Mouse (Mus musculus): ENCODE measurements around the gene Slc3a1. TPM values are rescaled to one million over a fixed set of nuclear protein-coding genes. Genes with fewer than 3 reads are reported as not detected.

Gene Slc3a1
- polyA plus RNA-seq, 1 experiment = 0.77 TPM

GRCm38 (mm10) chr17:85086501-85086900 lies 58.3 kb downstream of the Slc3a1 start:
- Histone ChIP-seq H3K4me1 (ENCODE audit: control insufficient read depth, insufficient read depth, low read length) (peaks cover 2% of the 10 kb centered on the region; the same call in 1 of the 2 replicates), H3K4me3 (ENCODE audit: control insufficient read depth, low read depth, low read length) (no peak overlapping the region), H3K36me3 (ENCODE audit: control insufficient read depth, insufficient read depth, low read length) (no peaks in the 10 kb centered on the region), H3K27me3 (ENCODE audit: control insufficient read depth, insufficient read depth, low read length) (no peaks in the 10 kb centered on the region), H3K27ac (ENCODE audit: control insufficient read depth, insufficient read depth, low read depth, low read length) (no peak overlapping the region)
- no peak for TF ChIP-seq POLR2A (IDR thresholded peaks at IDR 0.05; ENCODE audit: control insufficient read depth, low read depth, low read length)

GRCm38 (mm10) chr17:85087591-85087990 lies 59.4 kb downstream of the Slc3a1 start:
- H3K36me3 ChIP-seq (ENCODE audit: control insufficient read depth, insufficient read depth, low read length) = no peaks in the 10 kb centered on the region
- TF ChIP-seq POLR2A (IDR thresholded peaks at IDR 0.05; ENCODE audit: control insufficient read depth, low read depth, low read length) = no peak
- no peak for TF ChIP-seq CTCF (IDR thresholded peaks at IDR 0.05; ENCODE audit: control insufficient read depth, insufficient read depth, insufficient replicate concordance, low read depth, low read length)
- no peak overlapping the region for H3K4me3 ChIP-seq (ENCODE audit: control insufficient read depth, low read depth, low read length)
- H3K4me1 ChIP-seq (ENCODE audit: control insufficient read depth, insufficient read depth, low read length) = peaks cover 2% of the 10 kb centered on the region; the same call in 1 of the 2 replicates
- no peaks in the 10 kb centered on the region for H3K27me3 ChIP-seq (ENCODE audit: control insufficient read depth, insufficient read depth, low read length)
- no peak overlapping the region for H3K27ac ChIP-seq (ENCODE audit: control insufficient read depth, insufficient read depth, low read depth, low read length)

- no peaks in the 10 kb centered on the region for H3K36me3 ChIP-seq (ENCODE audit: control insufficient read depth, insufficient read depth, low read length)
- no peak overlapping the region for H3K4me3 ChIP-seq (ENCODE audit: control insufficient read depth, low read depth, low read length)
- H3K4me1 ChIP-seq (ENCODE audit: control insufficient read depth, insufficient read depth, low read length) = peaks cover 2% of the 10 kb centered on the region; the same call in 1 of the 2 replicates
- H3K27me3 ChIP-seq (ENCODE audit: control insufficient read depth, insufficient read depth, low read length) = no peaks in the 10 kb centered on the region
- no peak overlapping the region for H3K27ac ChIP-seq (ENCODE audit: control insufficient read depth, insufficient read depth, low read depth, low read length)
- TF ChIP-seq CTCF (IDR thresholded peaks at IDR 0.05; ENCODE audit: control insufficient read depth, insufficient read depth, insufficient replicate concordance, low read depth, low read length) (no peak), POLR2A (IDR thresholded peaks at IDR 0.05; ENCODE audit: control insufficient read depth, low read depth, low read length) (no peak)
Measured at GRCm38 (mm10) chr17:85088401-85088800, 60.2 kb downstream of the Slc3a1 start.

GRCm38 (mm10) chr17:85089011-85089410 lies 60.8 kb downstream of the Slc3a1 start:
- no peaks in the 10 kb centered on the region for H3K27me3 ChIP-seq (ENCODE audit: control insufficient read depth, insufficient read depth, low read length)
- no peak for TF ChIP-seq POLR2A (IDR thresholded peaks at IDR 0.05; ENCODE audit: control insufficient read depth, low read depth, low read length)
- no peak for TF ChIP-seq CTCF (IDR thresholded peaks at IDR 0.05; ENCODE audit: control insufficient read depth, insufficient read depth, insufficient replicate concordance, low read depth, low read length)
- peak overlapping the region; percentile 39 for H3K4me3 ChIP-seq (ENCODE audit: control insufficient read depth, low read depth, low read length)
- peaks cover 2% of the 10 kb centered on the region; the same call in 1 of the 2 replicates for H3K4me1 ChIP-seq (ENCODE audit: control insufficient read depth, insufficient read depth, low read length)
- H3K27ac ChIP-seq (ENCODE audit: control insufficient read depth, insufficient read depth, low read depth, low read length) = no peak overlapping the region
- no peaks in the 10 kb centered on the region for H3K36me3 ChIP-seq (ENCODE audit: control insufficient read depth, insufficient read depth, low read length)

GRCm38 (mm10) chr17:85089621-85090020 lies 61.4 kb downstream of the Slc3a1 start:
- H3K36me3 ChIP-seq (ENCODE audit: control insufficient read depth, insufficient read depth, low read length) = no peaks in the 10 kb centered on the region
- no peaks in the 10 kb centered on the region for H3K27me3 ChIP-seq (ENCODE audit: control insufficient read depth, insufficient read depth, low read length)
- peaks cover 2% of the 10 kb centered on the region; the same call in 1 of the 2 replicates for H3K4me1 ChIP-seq (ENCODE audit: control insufficient read depth, insufficient read depth, low read length)
- peak overlapping the region; percentile 92 for H3K4me3 ChIP-seq (ENCODE audit: control insufficient read depth, low read depth, low read length)
- TF ChIP-seq POLR2A (IDR thresholded peaks at IDR 0.05; ENCODE audit: control insufficient read depth, low read depth, low read length) (no peak), CTCF (IDR thresholded peaks at IDR 0.05; ENCODE audit: control insufficient read depth, insufficient read depth, insufficient replicate concordance, low read depth, low read length) (no peak)
- peak overlapping the region; percentile 88 for H3K27ac ChIP-seq (ENCODE audit: control insufficient read depth, insufficient read depth, low read depth, low read length)

GRCm38 (mm10) chr17:85090120-85091099 lies 62.2 kb downstream of the Slc3a1 start, which contains the start of the genes Prepl and Camkmt:
Prepl (minus strand) TSS chr17:85090241.
Camkmt (plus strand) TSS chr17:85090552.
- Histone ChIP-seq H3K27ac (ENCODE audit: control insufficient read depth, insufficient read depth, low read depth, low read length) (peak within 1 kb of the TSS; percentile 88), H3K27me3 (ENCODE audit: control insufficient read depth, insufficient read depth, low read length) (no peaks in the 10 kb centered on the region), H3K4me1 (ENCODE audit: control insufficient read depth, insufficient read depth, low read length) (peaks cover 2% of the 10 kb centered on the region; the same call in 1 of the 2 replicates), H3K4me3 (ENCODE audit: control insufficient read depth, low read depth, low read length) (peak within 1 kb of the TSS; percentile 92), H3K36me3 (ENCODE audit: control insufficient read depth, insufficient read depth, low read length) (no peaks in the 10 kb centered on the region)
- TF ChIP-seq POLR2A (IDR thresholded peaks at IDR 0.05; ENCODE audit: control insufficient read depth, low read depth, low read length) (peak; percentile 84), CTCF (IDR thresholded peaks at IDR 0.05; ENCODE audit: control insufficient read depth, insufficient read depth, insufficient replicate concordance, low read depth, low read length) (no peak)

- Histone ChIP-seq H3K4me3 (ENCODE audit: control insufficient read depth, low read depth, low read length) (peak overlapping the region; percentile 25; the same call in 1 of the 2 replicates), H3K4me1 (ENCODE audit: control insufficient read depth, insufficient read depth, low read length) (peaks cover 2% of the 10 kb centered on the region; the same call in 1 of the 2 replicates)
- TF ChIP-seq CTCF (IDR thresholded peaks at IDR 0.05; ENCODE audit: control insufficient read depth, insufficient read depth, insufficient replicate concordance, low read depth, low read length) (no peak), POLR2A (IDR thresholded peaks at IDR 0.05; ENCODE audit: control insufficient read depth, low read depth, low read length) (no peak)
Measured at GRCm38 (mm10) chr17:85091762-85092161, 63.6 kb downstream of the Slc3a1 start.

More at GRCm38 (mm10) chr17:85091762-85092161, 63.6 kb downstream of the Slc3a1 start:
- Histone ChIP-seq H3K36me3 (ENCODE audit: control insufficient read depth, insufficient read depth, low read length) (no peaks in the 10 kb centered on the region), H3K27ac (ENCODE audit: control insufficient read depth, insufficient read depth, low read depth, low read length) (no peak overlapping the region), H3K27me3 (ENCODE audit: control insufficient read depth, insufficient read depth, low read length) (no peaks in the 10 kb centered on the region)

Measured in testis, adult 2 months (tissue).